Mouse (Mus musculus): ENCODE data around the gene Rsph3b. TPM values are rescaled to one million over a fixed set of nuclear protein-coding genes. Genes with fewer than 3 reads are reported as not detected.
"Not testable (repeated sequence)": the region's sequence is repeated elsewhere in the genome, so short reads cannot be mapped to it uniquely, and the experiment has no call there.

The Rsph3b gene
- polyA plus RNA-seq, 1 experiment from 2014 or later, result 45.4 TPM

- not testable (repeated sequence) for H3K27me3 ChIP-seq (ENCODE audit: control insufficient read depth, insufficient read depth, low read length); H3K27ac ChIP-seq (ENCODE audit: low read length); H3K36me3 ChIP-seq (ENCODE audit: control insufficient read depth, insufficient read depth, low read length); H3K9ac ChIP-seq (replicated peaks; ENCODE audit: low read depth, low read length); H3K4me1 ChIP-seq (ENCODE audit: control insufficient read depth, insufficient read depth, low read length); H3K9me3 ChIP-seq (ENCODE audit: control insufficient read depth, low read depth, low read length)
- Histone ChIP-seq H3K4me2 (replicated peaks; ENCODE audit: low read depth, low read length) (0 out of 2 replicates have a peak overlapping the region, but pooled peaks have one; percentile 23), H3K4me3 (ENCODE audit: low read depth, low read length) (peak overlapping the region; percentile 37)
- peak; percentile 96 for ATAC-seq (ENCODE audit: insufficient number of reproducible peaks, insufficient read depth, low FRiP score, low read depth)
- WGBS, result under 1% methylated on average over 13 of the region's 48 CpGs
Measured at GRCm38 (mm10) chr17:6961181-6962000, 12.9 kb upstream of the Rsph3b start.

GRCm38 (mm10) chr17:6960776-6961175, 12.3 kb upstream of the Rsph3b start, which contains the start of gene Tagap1:
Gene Tagap1, minus strand, starts transcription at chr17:6961156.
- not testable (repeated sequence) for H3K9me3 ChIP-seq (ENCODE audit: control insufficient read depth, low read depth, low read length); ATAC-seq (ENCODE audit: insufficient number of reproducible peaks, insufficient read depth, low FRiP score, low read depth); H3K27me3 ChIP-seq (ENCODE audit: control insufficient read depth, insufficient read depth, low read length); H3K27ac ChIP-seq (ENCODE audit: low read length); H3K4me1 ChIP-seq (ENCODE audit: control insufficient read depth, insufficient read depth, low read length); H3K36me3 ChIP-seq (ENCODE audit: control insufficient read depth, insufficient read depth, low read length); H3K9ac ChIP-seq (replicated peaks; ENCODE audit: low read depth, low read length)
- Histone ChIP-seq H3K4me2 (replicated peaks; ENCODE audit: low read depth, low read length) (peak within 1 kb of the TSS; percentile 35), H3K4me3 (ENCODE audit: low read depth, low read length) (peak within 1 kb of the TSS; percentile 37)
- WGBS, result 1% methylated on average over 32 of the region's 51 CpGs

DNA sequence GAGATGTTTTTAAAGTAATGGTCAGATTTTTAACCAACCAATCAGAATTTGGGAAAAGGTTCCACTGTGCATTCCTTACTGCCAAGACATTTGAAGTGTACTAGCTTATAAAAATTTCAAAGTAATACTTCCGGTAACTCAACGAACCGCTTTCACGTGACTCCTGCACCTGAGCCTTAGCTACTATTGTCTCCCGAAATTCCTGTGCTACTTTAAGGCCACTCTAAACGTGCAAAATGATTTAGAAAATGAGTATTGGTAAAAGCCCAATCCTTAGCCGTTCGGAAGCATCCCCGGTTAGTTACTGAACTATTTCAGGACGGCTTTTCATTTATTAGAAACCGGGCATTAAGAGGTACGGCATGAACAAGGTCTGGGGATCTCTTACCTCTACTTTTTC, 11.9 kb upstream of the Rsph3b start:
- H3K9ac ChIP-seq (replicated peaks; ENCODE audit: low read depth, low read length); H3K36me3 ChIP-seq (ENCODE audit: control insufficient read depth, insufficient read depth, low read length); H3K27me3 ChIP-seq (ENCODE audit: control insufficient read depth, insufficient read depth, low read length); ATAC-seq (ENCODE audit: insufficient number of reproducible peaks, insufficient read depth, low FRiP score, low read depth); H3K9me3 ChIP-seq (ENCODE audit: control insufficient read depth, low read depth, low read length); H3K27ac ChIP-seq (ENCODE audit: low read length); H3K4me1 ChIP-seq (ENCODE audit: control insufficient read depth, insufficient read depth, low read length): not testable (repeated sequence)
- under 1% methylated on average over 12 of the region's 12 CpGs for WGBS
- H3K4me2 ChIP-seq (replicated peaks; ENCODE audit: low read depth, low read length), result peak overlapping the region; percentile 35
- H3K4me3 ChIP-seq (ENCODE audit: low read depth, low read length), result peak overlapping the region; percentile 37

GRCm38 (mm10) chr17:6959543-6960259, 11.2 kb upstream of the Rsph3b start:
- not testable (repeated sequence) for H3K9me3 ChIP-seq (ENCODE audit: control insufficient read depth, low read depth, low read length); H3K27ac ChIP-seq (ENCODE audit: low read length); H3K4me1 ChIP-seq (ENCODE audit: control insufficient read depth, insufficient read depth, low read length); H3K27me3 ChIP-seq (ENCODE audit: control insufficient read depth, insufficient read depth, low read length); H3K9ac ChIP-seq (replicated peaks; ENCODE audit: low read depth, low read length); H3K36me3 ChIP-seq (ENCODE audit: control insufficient read depth, insufficient read depth, low read length); ATAC-seq (ENCODE audit: insufficient number of reproducible peaks, insufficient read depth, low FRiP score, low read depth)
- H3K4me3 ChIP-seq (ENCODE audit: low read depth, low read length), result peak overlapping the region; percentile 37; the same call in 1 of the 2 replicates
- H3K4me2 ChIP-seq (replicated peaks; ENCODE audit: low read depth, low read length), result peak overlapping the region; percentile 35
- 47% methylated on average over 4 of the region's 6 CpGs for WGBS

- not testable (repeated sequence) for H3K9me3 ChIP-seq (ENCODE audit: control insufficient read depth, low read depth, low read length); H3K27me3 ChIP-seq (ENCODE audit: control insufficient read depth, insufficient read depth, low read length); H3K4me2 ChIP-seq (replicated peaks; ENCODE audit: low read depth, low read length); H3K36me3 ChIP-seq (ENCODE audit: control insufficient read depth, insufficient read depth, low read length); H3K4me1 ChIP-seq (ENCODE audit: control insufficient read depth, insufficient read depth, low read length); ATAC-seq (ENCODE audit: insufficient number of reproducible peaks, insufficient read depth, low FRiP score, low read depth); H3K4me3 ChIP-seq (ENCODE audit: low read depth, low read length); H3K9ac ChIP-seq (replicated peaks; ENCODE audit: low read depth, low read length); H3K27ac ChIP-seq (ENCODE audit: low read length)
- 83% methylated on average over 5 of the region's 8 CpGs for WGBS
Measured at GRCm38 (mm10) chr17:6958881-6959280, 10.4 kb upstream of the Rsph3b start.

DNA sequence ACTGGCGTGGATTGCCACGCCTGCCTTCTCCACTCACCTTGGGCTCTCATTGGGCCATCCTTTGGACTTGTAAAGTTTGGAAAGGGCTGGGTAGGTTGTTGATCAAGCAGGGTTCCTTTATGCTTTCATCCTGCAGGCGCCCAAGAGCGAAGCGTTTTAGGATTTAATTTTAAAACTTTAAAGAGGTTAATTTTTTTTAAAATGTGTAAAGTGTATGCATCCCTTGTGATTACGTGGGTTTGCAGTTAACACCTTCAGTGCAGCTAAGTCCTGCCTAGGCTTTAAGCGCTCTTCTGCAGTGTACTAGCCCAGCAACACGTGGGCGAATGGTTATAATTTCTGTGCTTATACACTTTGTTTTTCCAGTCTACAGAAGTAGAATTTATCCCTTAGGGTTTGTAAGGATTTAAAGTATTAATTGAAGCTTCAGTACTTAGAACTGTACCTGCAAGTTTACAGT, 317 bp upstream of the Rsph3b start:
- Histone ChIP-seq H3K4me2 (replicated peaks; ENCODE audit: low read depth, low read length) (peak overlapping the region; percentile 42), H3K9ac (replicated peaks; ENCODE audit: low read depth, low read length) (0 out of 2 replicates have a peak overlapping the region, but pooled peaks have one; percentile 10), H3K27ac (ENCODE audit: low read length) (peak overlapping the region; percentile 76; the same call in 1 of the 2 replicates), H3K4me3 (ENCODE audit: low read depth, low read length) (peak overlapping the region; percentile 46)
- not testable (repeated sequence) for H3K27me3 ChIP-seq (ENCODE audit: control insufficient read depth, insufficient read depth, low read length); H3K9me3 ChIP-seq (ENCODE audit: control insufficient read depth, low read depth, low read length); H3K4me1 ChIP-seq (ENCODE audit: control insufficient read depth, insufficient read depth, low read length); H3K36me3 ChIP-seq (ENCODE audit: control insufficient read depth, insufficient read depth, low read length)
- 9% methylated on average over 9 of the region's 9 CpGs for WGBS
- peak; percentile 19; the same call in 1 of the 2 replicates for ATAC-seq (ENCODE audit: insufficient number of reproducible peaks, insufficient read depth, low FRiP score, low read depth)

DNA sequence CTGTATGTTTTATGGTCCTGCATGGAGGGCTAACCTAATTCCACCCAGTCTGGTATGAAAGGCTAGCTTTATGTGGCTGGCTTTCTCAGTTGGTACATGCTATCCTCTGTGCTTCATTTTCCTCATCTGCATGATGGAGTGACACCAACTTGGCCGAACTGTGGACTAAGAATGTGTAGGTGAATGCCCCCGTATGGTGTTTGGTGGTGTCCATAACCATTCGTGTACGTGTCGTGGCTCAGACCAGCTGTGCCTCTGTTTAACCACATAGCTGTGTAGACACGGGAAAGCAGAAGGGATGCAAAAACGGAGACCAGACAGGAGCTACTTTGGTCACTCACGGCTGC, 872 bp downstream of the Rsph3b start:
- not testable (repeated sequence) for H3K9ac ChIP-seq (replicated peaks; ENCODE audit: low read depth, low read length); H3K27me3 ChIP-seq (ENCODE audit: control insufficient read depth, insufficient read depth, low read length); H3K4me1 ChIP-seq (ENCODE audit: control insufficient read depth, insufficient read depth, low read length); H3K27ac ChIP-seq (ENCODE audit: low read length); H3K9me3 ChIP-seq (ENCODE audit: control insufficient read depth, low read depth, low read length); H3K36me3 ChIP-seq (ENCODE audit: control insufficient read depth, insufficient read depth, low read length); ATAC-seq (ENCODE audit: insufficient number of reproducible peaks, insufficient read depth, low FRiP score, low read depth)
- Histone ChIP-seq H3K4me2 (replicated peaks; ENCODE audit: low read depth, low read length) (peak overlapping the region; percentile 42), H3K4me3 (ENCODE audit: low read depth, low read length) (peak overlapping the region; percentile 46; the same call in 1 of the 2 replicates)
- no CpG with 5 or more reads among the region's 8 CpGs for WGBS

GRCm38 (mm10) chr17:6942560-6942959, 5.9 kb downstream of the Rsph3b start:
- no CpG with 5 or more reads among the region's 4 CpGs for WGBS
- H3K4me1 ChIP-seq (ENCODE audit: control insufficient read depth, insufficient read depth, low read length); H3K27ac ChIP-seq (ENCODE audit: low read length); H3K27me3 ChIP-seq (ENCODE audit: control insufficient read depth, insufficient read depth, low read length); H3K9ac ChIP-seq (replicated peaks; ENCODE audit: low read depth, low read length); H3K4me2 ChIP-seq (replicated peaks; ENCODE audit: low read depth, low read length); H3K9me3 ChIP-seq (ENCODE audit: control insufficient read depth, low read depth, low read length); H3K4me3 ChIP-seq (ENCODE audit: low read depth, low read length); H3K36me3 ChIP-seq (ENCODE audit: control insufficient read depth, insufficient read depth, low read length); ATAC-seq (ENCODE audit: insufficient number of reproducible peaks, insufficient read depth, low FRiP score, low read depth): not testable (repeated sequence)
